Mouse (Mus musculus): ENCODE measurements at regions not wholly inside any gene's neighbourhood (a gene's known extent, or its start where the extent isn't known, plus 50 kb on each side); places are given as distances from the start of the nearest gene placed in this dataset.

GRCm38 (mm10) chr5:119214937-119215336, 455.5 kb upstream of the Tbx3 start:
- DNase-seq (ENCODE audit: low spot score in 2 of 2) = no peak

- no peak for DNase-seq (ENCODE audit: low spot score in 2 of 2)
Measured at GRCm38 (mm10) chr5:119215364-119215763, 455.1 kb upstream of the Tbx3 start.

- no peak for DNase-seq (ENCODE audit: low spot score in 2 of 2)
Measured at GRCm38 (mm10) chr5:119216146-119216545, 454.3 kb upstream of the Tbx3 start.

GRCm38 (mm10) chr5:119217077-119217476, 453.4 kb upstream of the Tbx3 start:
- no peak for DNase-seq (ENCODE audit: low spot score in 2 of 2)

- DNase-seq (ENCODE audit: low spot score in 2 of 2) = no peak
Measured at GRCm38 (mm10) chr5:119228691-119229090, 441.8 kb upstream of the Tbx3 start.

- DNase-seq (ENCODE audit: low spot score in 2 of 2) = no peak
Measured at GRCm38 (mm10) chr5:119232941-119233340, 437.5 kb upstream of the Tbx3 start.

GRCm38 (mm10) chr5:119235884-119236283, 434.6 kb upstream of the Tbx3 start:
- DNase-seq (ENCODE audit: low spot score in 2 of 2) = no peak

GRCm38 (mm10) chr5:119246824-119247223, 423.6 kb upstream of the Tbx3 start:
- peak; percentile 45 to 52 for DNase-seq (ENCODE audit: low spot score in 2 of 2)

GRCm38 (mm10) chr5:119248626-119249025, 421.8 kb upstream of the Tbx3 start:
- no peak for DNase-seq (ENCODE audit: low spot score in 2 of 2)

- no peak for DNase-seq (ENCODE audit: low spot score in 2 of 2)
Measured at GRCm38 (mm10) chr5:119249124-119249718, 421.2 kb upstream of the Tbx3 start.

- no peak for DNase-seq (ENCODE audit: low spot score in 2 of 2)
Measured at GRCm38 (mm10) chr5:119251311-119252047, 419.0 kb upstream of the Tbx3 start.

- no peak for DNase-seq (ENCODE audit: low spot score in 2 of 2)
Measured at GRCm38 (mm10) chr5:119257374-119258120, 412.9 kb upstream of the Tbx3 start.

GRCm38 (mm10) chr5:119258831-119259230, 411.6 kb upstream of the Tbx3 start:
- no peak for DNase-seq (ENCODE audit: low spot score in 2 of 2)

- peak; percentile 11 to 37 for DNase-seq (ENCODE audit: low spot score in 2 of 2)
Measured at GRCm38 (mm10) chr5:119265149-119265890, 405.1 kb upstream of the Tbx3 start.

GRCm38 (mm10) chr5:119271234-119271852, 399.1 kb upstream of the Tbx3 start:
- DNase-seq (ENCODE audit: low spot score in 2 of 2) = no peak

GRCm38 (mm10) chr5:119273203-119273602, 397.3 kb upstream of the Tbx3 start:
- DNase-seq (ENCODE audit: low spot score in 2 of 2) = no peak

GRCm38 (mm10) chr5:119273615-119274014, 396.9 kb upstream of the Tbx3 start:
- no peak for DNase-seq (ENCODE audit: low spot score in 2 of 2)

GRCm38 (mm10) chr5:119274817-119275494, 395.5 kb upstream of the Tbx3 start:
- DNase-seq (ENCODE audit: low spot score in 2 of 2) = no peak

- no peak for DNase-seq (ENCODE audit: low spot score in 2 of 2)
Measured at GRCm38 (mm10) chr5:119280146-119280545, 390.3 kb upstream of the Tbx3 start.

- DNase-seq (ENCODE audit: low spot score in 2 of 2) = no peak
Measured at GRCm38 (mm10) chr5:119289808-119290207, 380.7 kb upstream of the Tbx3 start.

- DNase-seq (ENCODE audit: low spot score in 2 of 2) = no peak
Measured at GRCm38 (mm10) chr5:119292323-119292722, 378.1 kb upstream of the Tbx3 start.

All from layer of hippocampus, adult 8-10 months (tissue).